Mouse (Mus musculus) forebrain, embryonic 11.5 days (tissue): ENCODE measurements around the gene Sla2. TPM values are rescaled to one million over a fixed set of nuclear protein-coding genes. Genes with fewer than 3 reads are reported as not detected.

Source experiments
- ATAC-seq: fragments of 200-750 bp; cut with Nextera tagmentation; replicated peaks from 2 replicates; pipeline ENCODE4 v1.8.0; 2017; ENCODE audit warnings: moderate TSS enrichment; ENCODE audit not compliant: low FRiP score
- DNase-seq: peaks from one replicate; pipeline ENCODE4 v3.0.0-alpha.2; 2017; ENCODE audit warnings: low spot score
- H3K27ac ChIP-seq: fragments of 300-500 bp; sonication (generic); 2 replicates; pipeline ENCODE4 v1.5.1; 2014; ENCODE audit warnings: low read depth, low read length
- H3K27me3 ChIP-seq: fragments of 300-500 bp; sonication (generic); 2 replicates; pipeline ENCODE4 v1.6.1; 2014; ENCODE audit warnings: mild to moderate bottlenecking, low read length, mixed read lengths; ENCODE audit not compliant: control insufficient read depth, insufficient read depth
- H3K36me3 ChIP-seq: fragments of 300-500 bp; sonication (generic); 2 replicates; pipeline ENCODE4 v1.6.1; 2014; ENCODE audit warnings: mild to moderate bottlenecking, low read length, moderate library complexity, mixed read lengths; ENCODE audit not compliant: control insufficient read depth, insufficient read depth
- H3K4me1 ChIP-seq: fragments of 300-500 bp; sonication (generic); replicated peaks from 2 replicates; pipeline ENCODE4 v1.6.1; 2014; ENCODE audit warnings: low read length, mixed read lengths; ENCODE audit not compliant: control insufficient read depth, insufficient read depth
- H3K4me2 ChIP-seq: fragments of 300-500 bp; sonication (generic); 2 replicates; pipeline ENCODE4 v1.6.1; 2014; ENCODE audit warnings: low read depth, mild to moderate bottlenecking, low read length, moderate library complexity, mixed read lengths; ENCODE audit not compliant: severe bottlenecking
- H3K4me3 ChIP-seq: fragments of 300-500 bp; sonication (generic); 2 replicates; pipeline ENCODE4 v1.5.1; 2014; ENCODE audit warnings: low read depth, low read length
- H3K9ac ChIP-seq: fragments of 300-500 bp; sonication (generic); 2 replicates; pipeline ENCODE4 v1.6.1; 2014; ENCODE audit warnings: low read length
- H3K9me3 ChIP-seq: fragments of 300-500 bp; sonication (generic); 2 replicates; pipeline ENCODE4 v1.6.1; 2016; ENCODE audit warnings: low read length, mixed read lengths; ENCODE audit not compliant: control insufficient read depth
- WGBS: fragments of 180-500 bp; shearing (Covaris S2); extraction: QIAGEN DNeasy Blood & Tissue Kit; methylation state at CpG from one replicate; pipeline ENCODE4 v1.1.7; 2014; 5-methylcytosine and 5-hydroxymethylcytosine counted together
- polyA plus RNA-seq: library from polyadenylated mRNA; unstranded; fragments of >200 nt; fragmentation: Nextera tagmentation; extraction: Ambion mirVana; gene quantifications from 2 replicates; pipeline ENCODE4 v1.2.1, GENCODE M21; 2014

The Sla2 gene
- polyA plus RNA-seq, 1 experiment from 2014 or later: 0.73 TPM

GRCm38 (mm10) chr2:156882431-156883001 is 4.5 kb downstream of the Sla2 start:
- Histone ChIP-seq H3K9me3 (no peaks in the 10 kb centered on the region), H3K27me3 (no peaks in the 10 kb centered on the region), H3K36me3 (no peaks in the 10 kb centered on the region), H3K4me1 (no peaks in the 10 kb centered on the region), H3K9ac (no peak overlapping the region), H3K4me3 (no peak overlapping the region), H3K4me2 (no peak overlapping the region), H3K27ac (no peak overlapping the region)
- WGBS: 45% methylated on average over 10 of the region's 10 CpGs
- ATAC-seq (no peak), DNase-seq (no peak)

- DNase-seq (no peak), ATAC-seq (no peak)
- H3K36me3 ChIP-seq: no peaks in the 10 kb centered on the region
- H3K9me3 ChIP-seq: no peaks in the 10 kb centered on the region
- 77% methylated on average over 3 of the region's 3 CpGs for WGBS
- H3K27me3 ChIP-seq: no peaks in the 10 kb centered on the region
- H3K27ac ChIP-seq: no peak overlapping the region
- no peaks in the 10 kb centered on the region for H3K4me1 ChIP-seq
- H3K4me2 ChIP-seq: no peak overlapping the region
- H3K4me3 ChIP-seq: no peak overlapping the region
- H3K9ac ChIP-seq: no peak overlapping the region
These were observed 7.5 kb downstream of the Sla2 start for GRCm38 (mm10) chr2:156879541-156879940.

- Histone ChIP-seq H3K9ac (no peak overlapping the region), H3K27ac (no peak overlapping the region), H3K9me3 (no peaks in the 10 kb centered on the region), H3K36me3 (no peaks in the 10 kb centered on the region; the same call in 1 of the 2 replicates), H3K27me3 (no peaks in the 10 kb centered on the region), H3K4me1 (no peaks in the 10 kb centered on the region), H3K4me2 (no peak overlapping the region), H3K4me3 (no peak overlapping the region)
- 83% methylated on average over 9 of the region's 9 CpGs for WGBS
- ATAC-seq (no peak), DNase-seq (no peak)
These were observed 9.3 kb downstream of the Sla2 start for GRCm38 (mm10) chr2:156877726-156878125.

GRCm38 (mm10) chr2:156874760-156875510 is 12.1 kb downstream of the Sla2 start:
- H3K36me3 ChIP-seq: no peaks in the 10 kb centered on the region; the same call in 1 of the 2 replicates
- no peaks in the 10 kb centered on the region for H3K4me1 ChIP-seq
- ATAC-seq: no peak
- WGBS: 96% methylated on average over 4 of the region's 4 CpGs
- no peak overlapping the region for H3K4me2 ChIP-seq
- H3K9me3 ChIP-seq: no peaks in the 10 kb centered on the region
- no peak overlapping the region for H3K27ac ChIP-seq
- no peak overlapping the region for H3K4me3 ChIP-seq
- no peak for DNase-seq
- no peak overlapping the region for H3K9ac ChIP-seq
- no peaks in the 10 kb centered on the region for H3K27me3 ChIP-seq

GRCm38 (mm10) chr2:156874047-156874759 is 12.8 kb downstream of the Sla2 start:
- H3K27ac ChIP-seq: no peak overlapping the region
- H3K4me3 ChIP-seq: no peak overlapping the region
- no peaks in the 10 kb centered on the region for H3K9me3 ChIP-seq
- H3K4me1 ChIP-seq: no peaks in the 10 kb centered on the region
- no peaks in the 10 kb centered on the region; the same call in 1 of the 2 replicates for H3K36me3 ChIP-seq
- ATAC-seq: no peak
- DNase-seq: no peak
- no peak overlapping the region for H3K4me2 ChIP-seq
- 91% methylated on average over 8 of the region's 8 CpGs for WGBS
- no peaks in the 10 kb centered on the region for H3K27me3 ChIP-seq
- H3K9ac ChIP-seq: no peak overlapping the region

- H3K27ac ChIP-seq: no peak overlapping the region
- H3K9me3 ChIP-seq: no peaks in the 10 kb centered on the region
- H3K4me3 ChIP-seq: no peak overlapping the region
- H3K4me2 ChIP-seq: no peak overlapping the region
- H3K27me3 ChIP-seq: no peaks in the 10 kb centered on the region
- ATAC-seq (no peak), DNase-seq (peak; percentile 78)
- H3K4me1 ChIP-seq: no peaks in the 10 kb centered on the region
- no peak overlapping the region for H3K9ac ChIP-seq
- H3K36me3 ChIP-seq: no peaks in the 10 kb centered on the region; the same call in 1 of the 2 replicates
- WGBS: 36% methylated on average over 5 of the region's 5 CpGs
These were observed 13.4 kb downstream of the Sla2 start for GRCm38 (mm10) chr2:156873629-156874028.

- Histone ChIP-seq H3K4me2 (no peak overlapping the region), H3K9me3 (no peaks in the 10 kb centered on the region), H3K27ac (no peak overlapping the region), H3K36me3 (no peaks in the 10 kb centered on the region; the same call in 1 of the 2 replicates), H3K4me3 (no peak overlapping the region), H3K9ac (no peak overlapping the region), H3K27me3 (no peaks in the 10 kb centered on the region), H3K4me1 (no peaks in the 10 kb centered on the region)
- DNase-seq: no peak
- no peak for ATAC-seq
- WGBS: 77% methylated on average over 6 of the region's 6 CpGs
These were observed 16.5 kb downstream of the Sla2 start for GRCm38 (mm10) chr2:156870519-156870918.

- no peak for DNase-seq
- Histone ChIP-seq H3K4me2 (no peak overlapping the region), H3K9ac (no peak overlapping the region), H3K9me3 (no peaks in the 10 kb centered on the region), H3K27me3 (no peaks in the 10 kb centered on the region), H3K36me3 (no peaks in the 10 kb centered on the region; the same call in 1 of the 2 replicates), H3K4me3 (no peak overlapping the region), H3K27ac (no peak overlapping the region), H3K4me1 (no peaks in the 10 kb centered on the region; the same call in 1 of the 2 replicates)
- WGBS: 94% methylated on average over 7 of the region's 7 CpGs
- ATAC-seq: no peak
These were observed 17.4 kb downstream of the Sla2 start for GRCm38 (mm10) chr2:156869554-156869953.
